Mouse (Mus musculus) gastrocnemius, postnatal 4 days (tissue): ENCODE measurements around the gene Wdr63. TPM values are rescaled to one million over a fixed set of nuclear protein-coding genes. Genes with fewer than 3 reads are reported as not detected.
A peak's percentile ranks its signal among the peaks of the same experiment; 100 is the strongest.

Experiments used
- DNase-seq, 2 experiments: peaks; one replicate each; pipeline ENCODE4 v3.0.0; 2021 to 2022; ENCODE audit warnings: low spot score in 2 of 2, mixed read lengths in 2 of 2
- total RNA-seq, 2 experiments: library from RNA; stranded (reverse); gene quantifications; 2 replicates each; pipeline ENCODE4 v1.2.3; 2021

Wdr63 gene
- total RNA-seq, 2 experiments from 2014 or later = not detected

GRCm38 (mm10) chr3:146058263-146058662 lies 49.7 kb downstream of the Wdr63 start:
- DNase-seq = peak; percentile 36 to 50

GRCm38 (mm10) chr3:146057131-146057530 lies 50.8 kb downstream of the Wdr63 start:
- no peak for DNase-seq

- DNase-seq = no peak
Measured at GRCm38 (mm10) chr3:146053873-146054272, 54.1 kb downstream of the Wdr63 start.

GRCm38 (mm10) chr3:146053082-146053814 lies 54.7 kb downstream of the Wdr63 start:
- DNase-seq = no peak

- DNase-seq = no peak
Measured at GRCm38 (mm10) chr3:146051277-146052007, 56.5 kb downstream of the Wdr63 start.

- DNase-seq = no peak
Measured at GRCm38 (mm10) chr3:146049951-146050350, 58.0 kb downstream of the Wdr63 start.

- peak in 1 of 2 experiments; percentile 42 for DNase-seq
Measured at GRCm38 (mm10) chr3:146047704-146048207, 60.2 kb downstream of the Wdr63 start.

GRCm38 (mm10) chr3:146046076-146046475 lies 61.9 kb downstream of the Wdr63 start:
- DNase-seq = no peak

GRCm38 (mm10) chr3:146044977-146045376 lies 63.0 kb downstream of the Wdr63 start:
- DNase-seq = peak in 1 of 2 experiments; percentile 25

- no peak for DNase-seq
Measured at GRCm38 (mm10) chr3:146041382-146041781, 66.5 kb downstream of the Wdr63 start.

GRCm38 (mm10) chr3:146039132-146039903 lies 68.6 kb downstream of the Wdr63 start:
- no peak for DNase-seq

- no peak for DNase-seq
Measured at GRCm38 (mm10) chr3:146037906-146038305, 70.0 kb downstream of the Wdr63 start.

- DNase-seq = no peak
Measured at GRCm38 (mm10) chr3:146032976-146033375, 75.0 kb downstream of the Wdr63 start.

GRCm38 (mm10) chr3:146030255-146030836 lies 77.6 kb downstream of the Wdr63 start:
- DNase-seq = no peak

- DNase-seq = no peak
Measured at GRCm38 (mm10) chr3:146029234-146029633, 78.7 kb downstream of the Wdr63 start.

- DNase-seq = no peak
Measured at GRCm38 (mm10) chr3:146028406-146028805, 79.5 kb downstream of the Wdr63 start.

GRCm38 (mm10) chr3:146027116-146027515 lies 80.8 kb downstream of the Wdr63 start:
- no peak for DNase-seq

- no peak for DNase-seq
Measured at GRCm38 (mm10) chr3:146025499-146025898, 82.4 kb downstream of the Wdr63 start.

GRCm38 (mm10) chr3:146024746-146025145 lies 83.2 kb downstream of the Wdr63 start:
- DNase-seq = no peak

GRCm38 (mm10) chr3:146022232-146022631 lies 85.7 kb downstream of the Wdr63 start:
- DNase-seq = no peak

GRCm38 (mm10) chr3:146017521-146017920 lies 90.4 kb downstream of the Wdr63 start:
- DNase-seq = no peak
